Mouse (Mus musculus): Measurements from ENCODE around the gene Psmd7. TPM values are rescaled to one million over a fixed set of nuclear protein-coding genes. Genes with fewer than 3 reads are reported as not detected.

Gene Psmd7
- total and polyA plus RNA-seq, 3 experiments: 186 to 403 (median 205) TPM

DNA sequence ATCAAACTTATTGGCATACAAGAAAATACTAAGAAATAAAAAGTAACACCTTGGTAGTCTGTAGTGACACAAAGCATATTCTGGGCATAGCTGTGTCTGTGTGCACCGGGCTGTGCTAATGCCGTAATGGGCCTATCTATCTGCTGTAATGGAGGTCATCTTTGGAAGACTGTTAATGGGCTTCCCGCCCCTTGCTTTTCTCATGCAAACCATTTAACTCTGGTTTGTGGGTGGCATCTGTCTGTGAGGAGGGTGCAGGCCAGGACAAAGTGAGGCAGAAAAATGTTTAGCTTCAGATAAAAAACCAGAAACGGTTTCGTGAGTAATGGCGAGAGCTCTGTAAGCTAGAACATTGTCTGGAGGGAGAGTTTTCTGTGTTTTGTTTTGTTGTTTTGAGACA is 6.6 kb upstream of the Psmd7 start:
- H3K4me3 ChIP-seq (ENCODE audit: control insufficient read depth in 1 of 2, insufficient read depth in 1 of 2, low read depth in 2 of 2, low read length in 2 of 2): no peak overlapping the region
- H3K9ac ChIP-seq (ENCODE audit: control insufficient read depth, low read depth, low read length, poor library complexity, severe bottlenecking): no peak overlapping the region
- H3K4me1 ChIP-seq (ENCODE audit: control insufficient read depth in 1 of 2, insufficient read depth in 2 of 2, low read length in 2 of 2): peaks cover 0 to 10% of the 10 kb centered on the region in 2 experiments; a peak in 2 of 4 replicates
- H3K9me3 ChIP-seq (replicated peaks; ENCODE audit: insufficient read depth, low read length): no peaks in the 10 kb centered on the region
- no peak overlapping the region for H3K27ac ChIP-seq (ENCODE audit: control insufficient read depth, low read depth, low read length)
- no peaks in the 10 kb centered on the region; a peak in 1 of 4 replicates for H3K27me3 ChIP-seq (ENCODE audit: control insufficient read depth in 1 of 2, insufficient read depth in 2 of 2, low read length in 2 of 2)
- no peak for TF ChIP-seq BHLHE40 (IDR thresholded peaks at IDR 0.05; ENCODE audit: borderline replicate concordance, low read depth, low read length)
- H3K79me2 ChIP-seq (ENCODE audit: control insufficient read depth, insufficient read depth, low read length, poor library complexity): no peaks in the 10 kb centered on the region
- DNase-seq (ENCODE audit: low read depth, low spot score): no peak
- no peaks in the 10 kb centered on the region for H3K36me3 ChIP-seq (ENCODE audit: control insufficient read depth in 1 of 2, insufficient read depth in 2 of 2, low read length in 2 of 2)

DNA sequence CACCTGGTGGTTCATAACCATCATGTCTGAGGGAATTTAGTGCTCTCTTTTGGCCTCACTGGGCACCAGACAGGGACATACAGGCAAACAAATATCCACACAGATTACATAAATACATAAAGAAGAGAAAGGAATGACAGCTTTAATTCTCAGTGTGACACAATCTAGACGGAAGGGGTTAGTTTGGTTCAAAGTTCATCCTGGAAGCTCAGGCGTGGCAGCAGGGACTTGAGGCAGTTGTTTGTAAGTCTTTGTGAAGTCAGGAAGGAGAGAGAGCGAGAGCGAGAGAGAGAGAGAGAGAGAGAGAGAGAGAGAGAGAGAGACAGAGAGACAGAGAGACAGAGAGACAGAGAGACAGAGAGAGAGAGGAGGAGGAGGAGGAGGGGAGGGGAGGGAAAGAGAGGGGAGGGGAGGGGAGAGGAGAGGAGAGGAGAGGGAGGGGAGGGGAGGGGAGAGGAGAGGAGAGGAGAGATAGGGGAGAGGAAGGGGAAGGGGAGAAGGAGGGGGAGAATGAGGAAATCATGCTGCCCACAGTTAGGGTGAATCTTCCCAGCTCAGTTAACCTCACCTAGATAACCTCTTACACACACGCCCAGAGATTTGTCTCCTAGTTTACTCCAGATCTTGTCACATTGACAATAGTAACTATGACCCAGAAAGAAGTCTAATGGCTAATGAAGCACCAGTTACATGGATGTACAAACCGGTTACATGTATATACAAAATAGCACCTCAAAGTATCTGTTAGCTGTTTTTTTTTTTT is 5.9 kb upstream of the Psmd7 start:
- peaks cover 0 to 11% of the 10 kb centered on the region in 2 experiments; a peak in 2 of 4 replicates for H3K4me1 ChIP-seq (ENCODE audit: control insufficient read depth in 1 of 2, insufficient read depth in 2 of 2, low read length in 2 of 2)
- no peak overlapping the region for H3K4me3 ChIP-seq (ENCODE audit: control insufficient read depth in 1 of 2, insufficient read depth in 1 of 2, low read depth in 2 of 2, low read length in 2 of 2)
- no peak for DNase-seq (ENCODE audit: low read depth, low spot score)
- no peaks in the 10 kb centered on the region for H3K9me3 ChIP-seq (replicated peaks; ENCODE audit: insufficient read depth, low read length)
- no peak overlapping the region for H3K9ac ChIP-seq (ENCODE audit: control insufficient read depth, low read depth, low read length, poor library complexity, severe bottlenecking)
- H3K79me2 ChIP-seq (ENCODE audit: control insufficient read depth, insufficient read depth, low read length, poor library complexity): no peaks in the 10 kb centered on the region
- no peak overlapping the region for H3K27ac ChIP-seq (ENCODE audit: control insufficient read depth, low read depth, low read length)
- no peaks in the 10 kb centered on the region for H3K36me3 ChIP-seq (ENCODE audit: control insufficient read depth in 1 of 2, insufficient read depth in 2 of 2, low read length in 2 of 2)
- TF ChIP-seq MAZ (IDR thresholded peaks at IDR 0.05; ENCODE audit: low read depth, low read length) (0 out of 2 replicates have a peak, but pooled peaks have one; percentile 18), ELF1 (IDR thresholded peaks at IDR 0.05; ENCODE audit: low read depth, low read length) (no peak), KAT2A (conservative IDR thresholded peaks at IDR 0.05; ENCODE audit: low read depth, low read length) (no peak), USF1 (IDR thresholded peaks at IDR 0.05; ENCODE audit: low read depth, low read length) (no peak), EP300 (IDR thresholded peaks at IDR 0.05; ENCODE audit: low read depth in 1 of 2, low read length in 2 of 2) (peak in 1 of 2 experiments; percentile 26; a peak in 1 of 4 replicates), GATA1 (IDR thresholded peaks at IDR 0.05; ENCODE audit: low read depth, low read length) (0 out of 2 replicates have a peak, but pooled peaks have one; percentile 17), RCOR1 (IDR thresholded peaks at IDR 0.05; ENCODE audit: low read depth, low read length) (peak; percentile 79), POLR2AphosphoS2 (IDR thresholded peaks at IDR 0.05; ENCODE audit: low read length) (no peak), NELFE (IDR thresholded peaks at IDR 0.05; ENCODE audit: low read depth, low read length) (no peak), ZNF384 (IDR thresholded peaks at IDR 0.05; ENCODE audit: low read depth, low read length) (peak; percentile 39; the same call in 1 of the 2 replicates)
- H3K27me3 ChIP-seq (ENCODE audit: control insufficient read depth in 1 of 2, insufficient read depth in 2 of 2, low read length in 2 of 2): no peaks in the 10 kb centered on the region; a peak in 1 of 4 replicates

DNA sequence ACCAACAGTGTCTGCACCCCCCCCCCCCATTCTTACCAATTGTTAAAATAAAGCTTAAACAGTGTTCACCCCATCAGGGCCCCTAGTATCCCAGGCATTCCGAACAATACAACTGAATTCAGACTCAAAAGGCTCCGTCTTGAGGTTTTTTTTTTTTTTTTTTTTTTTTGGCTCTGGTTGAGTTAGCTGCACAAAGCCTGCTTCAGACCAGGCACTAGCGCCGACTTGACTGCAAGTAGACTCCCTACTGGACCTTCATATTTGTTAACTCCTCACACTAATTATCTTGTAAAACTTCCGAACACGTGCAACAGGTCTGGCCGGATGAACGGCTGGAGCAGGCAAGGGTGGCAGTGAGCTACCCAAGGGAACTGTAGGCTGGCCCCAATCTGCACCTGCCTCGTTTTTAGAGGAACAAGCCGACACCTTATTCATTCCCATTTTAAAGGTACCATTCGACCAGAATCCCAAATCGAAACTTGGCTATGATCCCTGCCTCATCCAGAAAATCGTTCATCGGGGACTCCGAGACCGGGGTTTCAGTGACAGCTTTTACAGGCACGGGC is 752 bp downstream of the Psmd7 start:
- peak; percentile 52 for DNase-seq (ENCODE audit: low read depth, low spot score)
- H3K27ac ChIP-seq (ENCODE audit: control insufficient read depth, low read depth, low read length): peak overlapping the region; percentile 70
- H3K79me2 ChIP-seq (ENCODE audit: control insufficient read depth, insufficient read depth, low read length, poor library complexity): peaks cover 36% of the 10 kb centered on the region
- peak; percentile 85 for TF ChIP-seq MXI1 (IDR thresholded peaks at IDR 0.05; ENCODE audit: low read depth, low read length)
- TF ChIP-seq CTCF (IDR thresholded peaks at IDR 0.05 in 2 of 3, conservative IDR thresholded peaks at IDR 0.05 in 1 of 3; ENCODE audit: control insufficient read depth in 1 of 3, insufficient read depth in 1 of 3, low read depth in 2 of 3, low read length in 3 of 3, poor library complexity in 1 of 3, severe bottlenecking in 1 of 3): no peak
- TF ChIP-seq MAX (IDR thresholded peaks at IDR 0.05; ENCODE audit: low read length): peak; percentile 73
- TF ChIP-seq CHD1 (IDR thresholded peaks at IDR 0.05; ENCODE audit: low read depth, low read length): 0 out of 2 replicates have a peak, but pooled peaks have one; percentile 53
- TF ChIP-seq RAD21 (IDR thresholded peaks at IDR 0.05; ENCODE audit: low read depth, low read length): no peak
- TF ChIP-seq MYC (IDR thresholded peaks at IDR 0.05; ENCODE audit: low read depth, low read length): peak; percentile 78
- TF ChIP-seq ZNF384 (IDR thresholded peaks at IDR 0.05; ENCODE audit: low read depth, low read length): peak; percentile 71
- no peaks in the 10 kb centered on the region for H3K9me3 ChIP-seq (replicated peaks; ENCODE audit: insufficient read depth, low read length)
- peaks cover 16 to 27% of the 10 kb centered on the region in 2 experiments for H3K36me3 ChIP-seq (ENCODE audit: control insufficient read depth in 1 of 2, insufficient read depth in 2 of 2, low read length in 2 of 2)
- peak overlapping the region; percentile 88 for H3K9ac ChIP-seq (ENCODE audit: control insufficient read depth, low read depth, low read length, poor library complexity, severe bottlenecking)
- H3K4me3 ChIP-seq (ENCODE audit: control insufficient read depth in 1 of 2, insufficient read depth in 1 of 2, low read depth in 2 of 2, low read length in 2 of 2): peak overlapping the region; percentile 73 to 87
- H3K27me3 ChIP-seq (ENCODE audit: control insufficient read depth in 1 of 2, insufficient read depth in 2 of 2, low read length in 2 of 2): no peaks in the 10 kb centered on the region; a peak in 1 of 4 replicates
- peaks cover 3 to 15% of the 10 kb centered on the region in 2 experiments for H3K4me1 ChIP-seq (ENCODE audit: control insufficient read depth in 1 of 2, insufficient read depth in 2 of 2, low read length in 2 of 2)
